Mouse (Mus musculus) stomach, postnatal 0 days (tissue): Measurements from ENCODE around the gene Rbm3. TPM values are rescaled to one million over a fixed set of nuclear protein-coding genes. Genes with fewer than 3 reads are reported as not detected.

Experiments
- ATAC-seq: fragments of 200-750 bp; cut with Nextera tagmentation; 2 replicates; pipeline ENCODE4 v1.8.0; 2017; ENCODE audit not compliant: low FRiP score, low TSS enrichment
- DNase-seq: peaks from one replicate; pipeline ENCODE4 v3.0.0-alpha.2; 2016; ENCODE audit warnings: low spot score
- H3K27ac ChIP-seq: fragments of 300-500 bp; sonication (generic); replicated peaks from 2 replicates; pipeline ENCODE4 v1.5.1; 2014; ENCODE audit warnings: mild to moderate bottlenecking, control low read depth
- H3K27me3 ChIP-seq: fragments of 300-500 bp; sonication (generic); 2 replicates; pipeline ENCODE4 v1.6.1; 2014; ENCODE audit warnings: low read length; ENCODE audit not compliant: control insufficient read depth, insufficient read depth
- H3K36me3 ChIP-seq: fragments of 300-500 bp; sonication (generic); 2 replicates; pipeline ENCODE4 v1.6.1; 2014; ENCODE audit warnings: low read length, mixed read lengths; ENCODE audit not compliant: control insufficient read depth, insufficient read depth
- H3K4me1 ChIP-seq: fragments of 300-500 bp; sonication (generic); replicated peaks from 2 replicates; pipeline ENCODE4 v1.6.1; 2014; ENCODE audit warnings: antibody characterized with exemption; ENCODE audit not compliant: control insufficient read depth, insufficient read depth
- H3K4me2 ChIP-seq: fragments of 300-500 bp; sonication (generic); replicated peaks from 2 replicates; pipeline ENCODE4 v1.6.1; 2014; ENCODE audit warnings: low read depth, mild to moderate bottlenecking, control low read depth, moderate library complexity
- H3K4me3 ChIP-seq: fragments of 300-500 bp; sonication (generic); 2 replicates; pipeline ENCODE4 v1.5.1; 2014; ENCODE audit warnings: low read depth, low read length, control low read depth
- H3K9ac ChIP-seq: fragments of 300-500 bp; sonication (generic); 2 replicates; pipeline ENCODE4 v1.6.1; 2014; ENCODE audit warnings: mild to moderate bottlenecking, low read length, control low read depth, mixed read lengths
- H3K9me3 ChIP-seq: fragments of 300-500 bp; sonication (generic); 2 replicates; pipeline ENCODE4 v1.6.1; 2016; ENCODE audit warnings: low read length; ENCODE audit not compliant: control insufficient read depth
- CTCF ChIP-seq: IDR thresholded peaks from 2 replicates; pipeline ENCODE4 v1.5.1; 2016; ENCODE audit warnings: antibody characterized with exemption, low read depth, mild to moderate bottlenecking, moderate library complexity
- EP300 ChIP-seq: optimal IDR thresholded peaks from 2 replicates; pipeline ENCODE3; 2016; ENCODE audit warnings: antibody characterized with exemption
- WGBS: fragments of 180-500 bp; shearing (Covaris S2); extraction: QIAGEN DNeasy Blood & Tissue Kit; methylation state at CpG from one replicate; pipeline ENCODE4 v1.1.7; 2014; 5-methylcytosine and 5-hydroxymethylcytosine counted together
- polyA plus RNA-seq: library from polyadenylated mRNA; unstranded; fragments of >200 nt; fragmentation: Nextera tagmentation; extraction: Ambion mirVana; gene quantifications from 2 replicates; pipeline ENCODE4 v1.2.1, GENCODE M21; 2015

Gene Rbm3
- polyA plus RNA-seq: 599 and 659 TPM in 2 replicates

- Histone ChIP-seq H3K27ac (peak within 1 kb of the TSS; percentile 97), H3K4me1 (no peaks in the 10 kb centered on the region), H3K9me3 (no peaks in the 10 kb centered on the region), H3K4me3 (peak within 1 kb of the TSS; percentile 62), H3K36me3 (peaks cover 4% of the 10 kb centered on the region; the same call in 1 of the 2 replicates), H3K4me2 (peak within 1 kb of the TSS; percentile 48), H3K27me3 (no peaks in the 10 kb centered on the region), H3K9ac (peak within 1 kb of the TSS; percentile 78)
- DNase-seq: peak; percentile 90
- peak; percentile 94 for ATAC-seq
- TF ChIP-seq EP300: no peak
- no peak for TF ChIP-seq CTCF
- 14% methylated on average over 56 of the region's 65 CpGs for WGBS
These were observed at the start of gene Rbm3 for GRCm38 (mm10) chrX:8145153-8145991. Gene Rbm3 (minus strand): TSS chrX:8145880.

- ATAC-seq (peak; percentile 19; the same call in 1 of the 2 replicates), DNase-seq (no peak)
- Histone ChIP-seq H3K9me3 (no peaks in the 10 kb centered on the region), H3K4me2 (peak within 1 kb of the TSS; percentile 62), H3K27ac (0 out of 2 replicates have a peak within 1 kb of the TSS, but pooled peaks have one; percentile 13), H3K4me3 (peak within 1 kb of the TSS; percentile 51), H3K27me3 (no peaks in the 10 kb centered on the region), H3K4me1 (no peaks in the 10 kb centered on the region), H3K36me3 (no peaks in the 10 kb centered on the region), H3K9ac (peak within 1 kb of the TSS; percentile 56)
- no peak for TF ChIP-seq EP300
- no peak for TF ChIP-seq CTCF
- 31% methylated on average over 10 of the region's 10 CpGs for WGBS
These were observed 47.7 kb upstream of the Rbm3 start, which contains the start of gene Ebp for GRCm38 (mm10) chrX:8193419-8193723. Gene Ebp (minus strand): TSS chrX:8193512.

DNA sequence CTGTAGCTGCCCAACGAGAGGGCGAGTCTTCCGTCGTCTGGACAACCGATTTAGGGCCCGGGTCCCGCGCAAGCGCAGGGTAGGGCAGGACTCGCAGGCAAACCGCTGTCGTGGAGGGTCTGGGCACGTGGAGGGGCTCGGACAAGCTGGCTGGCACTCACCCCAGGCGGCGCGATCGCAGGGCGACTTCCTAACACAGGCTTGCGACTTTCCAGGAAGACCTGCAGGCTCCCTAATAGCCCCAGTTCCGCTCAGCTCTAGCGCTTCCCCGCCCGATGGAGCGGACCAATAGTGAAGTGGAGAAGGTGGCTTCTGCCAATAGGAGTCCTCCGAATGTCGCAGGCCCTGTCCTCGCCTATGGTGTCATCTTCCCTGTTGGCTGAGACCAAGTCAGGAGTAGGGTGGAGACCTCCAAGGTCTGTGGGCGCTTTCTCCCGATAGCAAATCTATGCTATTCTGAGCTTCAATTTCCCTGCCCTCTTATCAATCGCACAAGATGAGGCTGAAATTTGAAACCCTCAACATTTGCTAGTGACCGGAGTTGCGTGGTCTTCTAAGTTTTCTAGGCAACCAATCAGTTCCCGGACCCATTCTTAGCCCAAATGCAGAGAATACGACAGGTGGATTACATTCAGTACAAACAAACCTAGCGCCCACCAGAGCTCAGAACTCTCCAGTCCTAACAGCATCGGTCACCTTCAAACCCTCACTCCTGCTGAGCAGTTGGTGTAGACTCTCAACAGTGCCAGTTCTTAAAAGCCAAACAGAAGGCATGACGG, 47.1 kb upstream of the Rbm3 start:
- H3K4me3 ChIP-seq: peak overlapping the region; percentile 51
- 12% methylated on average over 38 of the region's 38 CpGs for WGBS
- peak overlapping the region; percentile 56 for H3K9ac ChIP-seq
- DNase-seq (peak; percentile 74), ATAC-seq (peak; percentile 97)
- H3K4me2 ChIP-seq: peak overlapping the region; percentile 62
- no peaks in the 10 kb centered on the region for H3K4me1 ChIP-seq
- 0 out of 2 replicates have a peak overlapping the region, but pooled peaks have one; percentile 13 for H3K27ac ChIP-seq
- TF ChIP-seq EP300: no peak
- no peaks in the 10 kb centered on the region for H3K9me3 ChIP-seq
- H3K27me3 ChIP-seq: no peaks in the 10 kb centered on the region
- H3K36me3 ChIP-seq: no peaks in the 10 kb centered on the region

- peak overlapping the region; percentile 51 for H3K4me3 ChIP-seq
- H3K9ac ChIP-seq: peak overlapping the region; percentile 56
- 0 out of 2 replicates have a peak, but pooled peaks have one; percentile 11 for ATAC-seq
- H3K4me2 ChIP-seq: peak overlapping the region; percentile 62
- no peaks in the 10 kb centered on the region for H3K4me1 ChIP-seq
- H3K27ac ChIP-seq: no peak overlapping the region
- DNase-seq: no peak
- TF ChIP-seq EP300 (no peak), CTCF (peak; percentile 37)
- no peaks in the 10 kb centered on the region for H3K27me3 ChIP-seq
- WGBS: 16% methylated on average over 13 of the region's 13 CpGs
- no peaks in the 10 kb centered on the region for H3K36me3 ChIP-seq
- no peaks in the 10 kb centered on the region for H3K9me3 ChIP-seq
These were observed 46.5 kb upstream of the Rbm3 start for GRCm38 (mm10) chrX:8192126-8192639.

DNA sequence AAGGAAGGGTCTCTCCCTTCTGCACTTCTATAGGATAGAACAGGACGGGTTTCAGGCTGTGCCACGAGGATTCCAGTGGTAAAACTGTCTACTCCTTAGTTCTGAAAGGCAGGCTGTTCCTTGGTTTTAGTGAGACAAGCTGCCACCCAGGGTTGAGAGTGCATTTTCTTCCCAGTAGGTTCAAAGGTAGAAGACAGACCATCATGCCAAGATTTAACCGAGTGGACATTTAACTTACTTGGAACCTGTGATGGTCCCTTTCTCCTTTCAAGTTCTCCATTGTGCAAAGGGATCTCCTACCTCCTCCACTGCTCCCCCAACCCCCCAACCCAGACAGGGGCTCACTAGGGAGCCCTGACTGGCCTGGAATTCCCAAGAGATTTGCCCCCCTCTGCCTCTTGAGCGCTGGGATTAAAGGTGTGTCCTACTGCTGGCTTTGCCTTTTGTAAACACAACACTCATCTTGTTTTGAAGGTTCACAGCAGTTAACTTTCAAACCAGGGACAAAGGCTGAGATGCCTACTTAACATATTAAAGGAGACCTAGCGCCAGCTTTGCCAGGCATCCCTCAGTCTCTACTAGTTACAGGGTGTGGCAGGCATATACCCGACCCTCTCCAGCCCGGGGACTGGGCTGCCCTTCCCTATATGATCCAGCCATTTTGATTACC, 37.3 kb upstream of the Rbm3 start:
- no peak for DNase-seq
- no peak for ATAC-seq
- no peaks in the 10 kb centered on the region for H3K36me3 ChIP-seq
- H3K4me1 ChIP-seq: no peaks in the 10 kb centered on the region
- H3K9me3 ChIP-seq: no peaks in the 10 kb centered on the region
- TF ChIP-seq CTCF: no peak
- no peak for TF ChIP-seq EP300
- H3K27me3 ChIP-seq: no peaks in the 10 kb centered on the region
- no peak overlapping the region for H3K4me3 ChIP-seq
- no peak overlapping the region for H3K4me2 ChIP-seq
- no peak overlapping the region for H3K9ac ChIP-seq
- WGBS: 14% methylated on average over 7 of the region's 7 CpGs
- no peak overlapping the region for H3K27ac ChIP-seq
